Mouse (Mus musculus): ENCODE measurements at regions not wholly inside any gene's neighbourhood (a gene's known extent, or its start where the extent isn't known, plus 50 kb on each side); places are given as distances from the start of the nearest gene placed in this dataset.

DNA sequence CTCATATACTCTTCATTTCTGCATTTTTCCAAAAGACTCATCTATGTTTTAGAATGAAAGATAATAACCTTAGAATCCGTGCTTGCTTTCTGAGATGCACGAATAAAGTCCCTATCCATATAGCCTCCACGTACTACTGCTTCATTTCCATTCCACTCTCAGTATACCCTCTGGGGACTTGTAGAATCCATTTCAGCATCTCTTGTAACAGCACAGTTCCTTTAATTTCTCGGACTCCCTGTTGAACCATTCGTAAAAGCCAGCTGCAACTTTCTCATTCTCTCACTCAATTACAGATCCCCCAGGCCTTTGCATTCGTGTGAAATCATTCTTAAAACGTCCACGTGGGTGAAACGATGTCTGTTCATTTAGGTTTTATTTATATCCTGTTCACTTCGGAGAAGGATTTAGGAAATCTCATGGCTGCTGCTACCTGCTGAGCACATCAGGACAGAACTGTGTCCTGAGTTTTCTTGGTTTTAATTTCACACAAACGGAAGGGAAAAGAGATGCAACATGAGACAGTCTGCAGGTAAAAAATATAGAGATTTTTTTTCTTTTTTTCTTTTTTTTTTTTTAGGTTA is 631.4 kb downstream of the Bckdhb start:
- WGBS: 43% methylated on average over 11 of the region's 11 CpGs
- no peaks in the 10 kb centered on the region for H3K4me1 ChIP-seq (ENCODE audit: control insufficient read depth, insufficient read depth, low read depth, low read length)
- H3K4me2 ChIP-seq (ENCODE audit: low read length): peak overlapping the region; percentile 13; the same call in 1 of the 2 replicates
- H3K27me3 ChIP-seq (replicated peaks; ENCODE audit: control insufficient read depth, insufficient read depth, low read length): no peaks in the 10 kb centered on the region
- no peaks in the 10 kb centered on the region for H3K36me3 ChIP-seq (ENCODE audit: control insufficient read depth, insufficient read depth, low read length)
- no peak overlapping the region for H3K4me3 ChIP-seq (ENCODE audit: low read length)
- ATAC-seq: peak; percentile 81
- no peaks in the 10 kb centered on the region for H3K9me3 ChIP-seq (ENCODE audit: control insufficient read depth, low read length)
- no peak overlapping the region for H3K9ac ChIP-seq (ENCODE audit: low read depth, low read length)
- no peak overlapping the region for H3K27ac ChIP-seq (ENCODE audit: low read depth, low read length)

DNA sequence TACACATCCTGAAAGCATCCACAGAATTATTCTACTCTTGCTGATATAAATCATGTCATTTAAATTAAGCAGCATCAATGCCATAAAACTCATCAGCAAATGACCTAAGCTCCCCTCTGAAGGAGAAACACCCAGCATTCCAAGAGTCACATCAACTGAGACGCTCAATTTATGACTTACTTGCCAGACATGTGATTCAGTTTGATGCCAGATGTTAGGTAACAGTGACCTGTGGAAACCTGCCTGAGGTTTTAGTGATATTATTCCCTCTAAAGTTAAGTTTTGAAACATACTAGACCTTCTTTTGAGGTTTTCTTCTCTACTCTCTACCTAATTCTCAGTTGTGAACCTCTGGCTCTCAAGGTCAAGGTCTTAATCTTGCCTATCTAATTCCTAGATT is 633.4 kb downstream of the Bckdhb start:
- Histone ChIP-seq H3K9me3 (ENCODE audit: control insufficient read depth, low read length) (no peaks in the 10 kb centered on the region), H3K4me2 (ENCODE audit: low read length) (no peak overlapping the region), H3K27ac (ENCODE audit: low read depth, low read length) (no peak overlapping the region), H3K4me1 (ENCODE audit: control insufficient read depth, insufficient read depth, low read depth, low read length) (no peaks in the 10 kb centered on the region), H3K36me3 (ENCODE audit: control insufficient read depth, insufficient read depth, low read length) (no peaks in the 10 kb centered on the region), H3K9ac (ENCODE audit: low read depth, low read length) (no peak overlapping the region), H3K27me3 (replicated peaks; ENCODE audit: control insufficient read depth, insufficient read depth, low read length) (no peaks in the 10 kb centered on the region), H3K4me3 (ENCODE audit: low read length) (no peak overlapping the region)
- no peak for ATAC-seq
- 94% methylated on average over 1 of the region's 1 CpGs for WGBS

- H3K4me3 ChIP-seq (ENCODE audit: low read length): no peak overlapping the region
- WGBS: 68% methylated on average over 3 of the region's 3 CpGs
- H3K9me3 ChIP-seq (ENCODE audit: control insufficient read depth, low read length): no peaks in the 10 kb centered on the region
- H3K27ac ChIP-seq (ENCODE audit: low read depth, low read length): no peak overlapping the region
- no peaks in the 10 kb centered on the region for H3K4me1 ChIP-seq (ENCODE audit: control insufficient read depth, insufficient read depth, low read depth, low read length)
- no peaks in the 10 kb centered on the region for H3K27me3 ChIP-seq (replicated peaks; ENCODE audit: control insufficient read depth, insufficient read depth, low read length)
- H3K4me2 ChIP-seq (ENCODE audit: low read length): no peak overlapping the region
- no peak overlapping the region for H3K9ac ChIP-seq (ENCODE audit: low read depth, low read length)
- H3K36me3 ChIP-seq (ENCODE audit: control insufficient read depth, insufficient read depth, low read length): no peaks in the 10 kb centered on the region
- ATAC-seq: no peak
Observed at GRCm38 (mm10) chr9:84569533-84569932, 644.6 kb downstream of the Bckdhb start.

- Histone ChIP-seq H3K4me2 (ENCODE audit: low read length) (no peak overlapping the region), H3K36me3 (ENCODE audit: control insufficient read depth, insufficient read depth, low read length) (no peaks in the 10 kb centered on the region), H3K27me3 (replicated peaks; ENCODE audit: control insufficient read depth, insufficient read depth, low read length) (no peaks in the 10 kb centered on the region), H3K27ac (ENCODE audit: low read depth, low read length) (no peak overlapping the region), H3K4me3 (ENCODE audit: low read length) (no peak overlapping the region), H3K9me3 (ENCODE audit: control insufficient read depth, low read length) (no peaks in the 10 kb centered on the region), H3K4me1 (ENCODE audit: control insufficient read depth, insufficient read depth, low read depth, low read length) (no peaks in the 10 kb centered on the region), H3K9ac (ENCODE audit: low read depth, low read length) (no peak overlapping the region)
- WGBS: 90% methylated on average over 5 of the region's 5 CpGs
- no peak for ATAC-seq
Observed at GRCm38 (mm10) chr9:84577781-84578180, 652.8 kb downstream of the Bckdhb start.

GRCm38 (mm10) chr9:84587791-84588190 is 662.8 kb downstream of the Bckdhb start:
- H3K4me2 ChIP-seq (ENCODE audit: low read length): no peak overlapping the region
- H3K27me3 ChIP-seq (replicated peaks; ENCODE audit: control insufficient read depth, insufficient read depth, low read length): no peaks in the 10 kb centered on the region
- no peak for ATAC-seq
- no peaks in the 10 kb centered on the region for H3K9me3 ChIP-seq (ENCODE audit: control insufficient read depth, low read length)
- no peak overlapping the region for H3K4me3 ChIP-seq (ENCODE audit: low read length)
- 92% methylated on average over 4 of the region's 4 CpGs for WGBS
- no peak overlapping the region for H3K27ac ChIP-seq (ENCODE audit: low read depth, low read length)
- H3K9ac ChIP-seq (ENCODE audit: low read depth, low read length): no peak overlapping the region
- H3K4me1 ChIP-seq (ENCODE audit: control insufficient read depth, insufficient read depth, low read depth, low read length): no peaks in the 10 kb centered on the region
- no peaks in the 10 kb centered on the region for H3K36me3 ChIP-seq (ENCODE audit: control insufficient read depth, insufficient read depth, low read length)

DNA sequence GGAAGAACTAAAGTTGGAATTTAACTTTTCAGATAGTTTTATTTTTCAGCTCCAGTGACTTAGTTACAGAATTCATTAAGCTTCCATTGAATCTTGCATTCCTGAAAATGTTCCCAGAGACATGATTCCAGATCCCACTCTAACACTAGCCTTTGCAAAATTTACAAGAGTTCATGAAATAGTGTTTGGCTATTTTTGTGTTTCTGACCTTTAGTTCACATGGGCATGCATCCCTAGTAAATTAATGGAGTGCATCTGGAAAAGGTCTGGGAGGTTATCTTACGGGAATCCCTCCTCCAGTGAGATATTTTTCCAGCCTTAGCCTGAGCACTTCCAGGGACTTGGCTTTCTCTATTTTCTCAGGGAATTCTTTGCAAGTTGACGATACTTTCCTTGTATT is 669.8 kb downstream of the Bckdhb start:
- H3K36me3 ChIP-seq (ENCODE audit: control insufficient read depth, insufficient read depth, low read length): no peaks in the 10 kb centered on the region
- 87% methylated on average over 2 of the region's 2 CpGs for WGBS
- ATAC-seq: no peak

More for the DNA sequence above, 669.8 kb downstream of the Bckdhb start:
- no peak overlapping the region for H3K27ac ChIP-seq (ENCODE audit: low read depth, low read length)
- no peak overlapping the region for H3K4me3 ChIP-seq (ENCODE audit: low read length)
- H3K4me1 ChIP-seq (ENCODE audit: control insufficient read depth, insufficient read depth, low read depth, low read length): no peaks in the 10 kb centered on the region
- no peaks in the 10 kb centered on the region for H3K27me3 ChIP-seq (replicated peaks; ENCODE audit: control insufficient read depth, insufficient read depth, low read length)
- H3K9me3 ChIP-seq (ENCODE audit: control insufficient read depth, low read length): no peaks in the 10 kb centered on the region
- no peak overlapping the region for H3K4me2 ChIP-seq (ENCODE audit: low read length)
- H3K9ac ChIP-seq (ENCODE audit: low read depth, low read length): no peak overlapping the region
